Mouse (Mus musculus): ENCODE data around the gene Rnf11. TPM values are rescaled to one million over a fixed set of nuclear protein-coding genes. Genes with fewer than 3 reads are reported as not detected.
A peak's percentile ranks its signal among the peaks of the same experiment; 100 is the strongest.

The Rnf11 gene
- polyA plus RNA-seq, 1 experiment from 2014 or later = 56.6 TPM

GRCm38 (mm10) chr4:109430854-109431253, 53.7 kb downstream of the Rnf11 start:
- H3K4me1 ChIP-seq (replicated peaks; ENCODE audit: control insufficient read depth, insufficient read depth, low read length) = no peaks in the 10 kb centered on the region
- DNase-seq (ENCODE audit: low spot score) = peak; percentile 56
- no peak overlapping the region for H3K4me2 ChIP-seq (replicated peaks; ENCODE audit: low read depth, low read length)
- WGBS = 53% methylated on average over 13 of the region's 13 CpGs
- no peak overlapping the region for H3K27ac ChIP-seq (ENCODE audit: low read depth, low read length)
- H3K27me3 ChIP-seq (ENCODE audit: control insufficient read depth, insufficient read depth, low read length) = no peaks in the 10 kb centered on the region
- H3K9me3 ChIP-seq (ENCODE audit: control insufficient read depth, low read length) = no peaks in the 10 kb centered on the region
- peak; percentile 48 for ATAC-seq (ENCODE audit: low FRiP score)
- H3K36me3 ChIP-seq (ENCODE audit: control insufficient read depth, insufficient read depth, low read length) = no peaks in the 10 kb centered on the region
- H3K9ac ChIP-seq (ENCODE audit: low read depth, low read length) = no peak overlapping the region
- no peak overlapping the region for H3K4me3 ChIP-seq (ENCODE audit: low read depth, low read length)

- no peak overlapping the region for H3K9ac ChIP-seq (ENCODE audit: low read depth, low read length)
- no peak overlapping the region for H3K4me2 ChIP-seq (replicated peaks; ENCODE audit: low read depth, low read length)
- no peaks in the 10 kb centered on the region for H3K4me1 ChIP-seq (replicated peaks; ENCODE audit: control insufficient read depth, insufficient read depth, low read length)
- no peak overlapping the region for H3K27ac ChIP-seq (ENCODE audit: low read depth, low read length)
- ATAC-seq (ENCODE audit: low FRiP score) (no peak), DNase-seq (ENCODE audit: low spot score) (no peak)
- H3K27me3 ChIP-seq (ENCODE audit: control insufficient read depth, insufficient read depth, low read length) = no peaks in the 10 kb centered on the region
- H3K9me3 ChIP-seq (ENCODE audit: control insufficient read depth, low read length) = no peaks in the 10 kb centered on the region
- H3K36me3 ChIP-seq (ENCODE audit: control insufficient read depth, insufficient read depth, low read length) = no peaks in the 10 kb centered on the region
- no peak overlapping the region for H3K4me3 ChIP-seq (ENCODE audit: low read depth, low read length)
- 97% methylated on average over 7 of the region's 7 CpGs for WGBS
Measured at GRCm38 (mm10) chr4:109430250-109430649, 54.3 kb downstream of the Rnf11 start.

- no peak overlapping the region for H3K9ac ChIP-seq (ENCODE audit: low read depth, low read length)
- H3K27ac ChIP-seq (ENCODE audit: low read depth, low read length) = no peak overlapping the region
- no peak overlapping the region for H3K4me3 ChIP-seq (ENCODE audit: low read depth, low read length)
- no peak overlapping the region for H3K4me2 ChIP-seq (replicated peaks; ENCODE audit: low read depth, low read length)
- no peaks in the 10 kb centered on the region for H3K4me1 ChIP-seq (replicated peaks; ENCODE audit: control insufficient read depth, insufficient read depth, low read length)
- ATAC-seq (ENCODE audit: low FRiP score) (no peak), DNase-seq (ENCODE audit: low spot score) (no peak)
- H3K36me3 ChIP-seq (ENCODE audit: control insufficient read depth, insufficient read depth, low read length) = no peaks in the 10 kb centered on the region
- H3K9me3 ChIP-seq (ENCODE audit: control insufficient read depth, low read length) = no peaks in the 10 kb centered on the region
- H3K27me3 ChIP-seq (ENCODE audit: control insufficient read depth, insufficient read depth, low read length) = no peaks in the 10 kb centered on the region
- 63% methylated on average over 1 of the region's 1 CpGs for WGBS
Measured at GRCm38 (mm10) chr4:109427058-109427457, 57.5 kb downstream of the Rnf11 start.

DNA sequence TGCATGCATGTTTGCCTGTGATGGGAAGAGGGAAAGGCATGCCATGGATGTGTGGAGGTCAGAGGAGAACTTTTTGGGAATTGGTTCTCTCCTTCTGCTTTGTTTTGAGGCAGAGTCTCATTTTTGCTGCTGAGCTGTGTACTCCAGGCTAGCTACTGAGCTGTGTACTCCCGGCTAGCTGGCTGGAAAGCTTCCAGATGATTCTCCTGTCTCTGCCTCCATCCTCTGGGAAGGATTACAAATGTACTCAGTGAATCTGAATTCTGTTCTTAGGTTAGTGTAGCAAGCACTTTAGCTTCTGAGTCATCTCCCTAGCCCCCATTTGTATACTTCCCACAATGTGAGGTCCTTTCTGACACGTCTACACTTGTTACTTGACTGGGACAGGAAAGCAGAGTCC, 61.1 kb downstream of the Rnf11 start:
- no peak overlapping the region for H3K9ac ChIP-seq (ENCODE audit: low read depth, low read length)
- no peak for ATAC-seq (ENCODE audit: low FRiP score)
- 81% methylated on average over 2 of the region's 2 CpGs for WGBS
- no peak overlapping the region for H3K4me2 ChIP-seq (replicated peaks; ENCODE audit: low read depth, low read length)
- no peak overlapping the region for H3K4me3 ChIP-seq (ENCODE audit: low read depth, low read length)
- no peaks in the 10 kb centered on the region for H3K9me3 ChIP-seq (ENCODE audit: control insufficient read depth, low read length)
- H3K27me3 ChIP-seq (ENCODE audit: control insufficient read depth, insufficient read depth, low read length) = no peaks in the 10 kb centered on the region
- no peaks in the 10 kb centered on the region for H3K4me1 ChIP-seq (replicated peaks; ENCODE audit: control insufficient read depth, insufficient read depth, low read length)
- H3K27ac ChIP-seq (ENCODE audit: low read depth, low read length) = no peak overlapping the region
- no peak for DNase-seq (ENCODE audit: low spot score)
- no peaks in the 10 kb centered on the region for H3K36me3 ChIP-seq (ENCODE audit: control insufficient read depth, insufficient read depth, low read length)

GRCm38 (mm10) chr4:109422436-109422835, 62.1 kb downstream of the Rnf11 start:
- Histone ChIP-seq H3K9ac (ENCODE audit: low read depth, low read length) (no peak overlapping the region), H3K4me1 (replicated peaks; ENCODE audit: control insufficient read depth, insufficient read depth, low read length) (no peaks in the 10 kb centered on the region), H3K9me3 (ENCODE audit: control insufficient read depth, low read length) (no peaks in the 10 kb centered on the region), H3K4me2 (replicated peaks; ENCODE audit: low read depth, low read length) (no peak overlapping the region), H3K4me3 (ENCODE audit: low read depth, low read length) (no peak overlapping the region), H3K36me3 (ENCODE audit: control insufficient read depth, insufficient read depth, low read length) (no peaks in the 10 kb centered on the region), H3K27me3 (ENCODE audit: control insufficient read depth, insufficient read depth, low read length) (no peaks in the 10 kb centered on the region), H3K27ac (ENCODE audit: low read depth, low read length) (no peak overlapping the region)
- DNase-seq (ENCODE audit: low spot score) = no peak
- WGBS = 68% methylated on average over 6 of the region's 6 CpGs
- no peak for ATAC-seq (ENCODE audit: low FRiP score)

GRCm38 (mm10) chr4:109421608-109422007, 62.9 kb downstream of the Rnf11 start:
- H3K4me3 ChIP-seq (ENCODE audit: low read depth, low read length) = no peak overlapping the region
- DNase-seq (ENCODE audit: low spot score) (no peak), ATAC-seq (ENCODE audit: low FRiP score) (no peak)
- H3K4me1 ChIP-seq (replicated peaks; ENCODE audit: control insufficient read depth, insufficient read depth, low read length) = no peaks in the 10 kb centered on the region
- 85% methylated on average over 7 of the region's 7 CpGs for WGBS
- no peak overlapping the region for H3K27ac ChIP-seq (ENCODE audit: low read depth, low read length)
- no peak overlapping the region for H3K9ac ChIP-seq (ENCODE audit: low read depth, low read length)
- no peaks in the 10 kb centered on the region for H3K27me3 ChIP-seq (ENCODE audit: control insufficient read depth, insufficient read depth, low read length)
- H3K9me3 ChIP-seq (ENCODE audit: control insufficient read depth, low read length) = no peaks in the 10 kb centered on the region
- no peaks in the 10 kb centered on the region for H3K36me3 ChIP-seq (ENCODE audit: control insufficient read depth, insufficient read depth, low read length)
- no peak overlapping the region for H3K4me2 ChIP-seq (replicated peaks; ENCODE audit: low read depth, low read length)

DNA sequence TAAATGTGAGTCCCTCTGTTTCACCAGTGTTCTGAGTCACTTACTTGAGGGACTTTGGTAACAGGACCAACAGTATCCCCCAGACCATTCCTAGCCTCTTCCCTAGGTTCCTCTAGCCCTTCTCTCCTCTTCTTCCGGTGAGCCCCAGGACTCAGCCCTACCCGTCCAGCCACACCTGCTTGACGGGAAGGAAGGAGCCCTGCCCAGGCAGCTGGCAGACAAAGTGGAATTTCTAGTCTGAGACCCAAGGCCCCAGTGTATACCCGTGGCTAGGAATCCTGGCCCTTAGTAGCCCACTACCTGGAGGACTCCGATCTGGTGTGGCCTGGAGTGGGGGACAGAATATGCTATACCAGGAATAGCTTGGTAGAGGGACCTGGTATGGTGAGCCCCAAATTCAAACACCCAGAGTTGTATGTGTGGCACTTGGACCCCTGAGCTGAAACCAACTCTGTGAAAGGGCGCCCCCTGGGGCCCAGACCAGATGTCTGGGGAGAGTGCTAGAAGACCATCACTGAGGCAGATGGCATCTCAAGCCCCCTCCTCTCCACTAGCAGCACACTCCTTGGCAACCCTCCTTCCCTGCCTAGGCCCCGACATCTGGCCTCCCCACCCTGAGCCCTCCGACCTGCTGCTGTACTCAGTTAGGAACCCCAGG, 64.3 kb downstream of the Rnf11 start:
- Histone ChIP-seq H3K27me3 (ENCODE audit: control insufficient read depth, insufficient read depth, low read length) (no peaks in the 10 kb centered on the region), H3K27ac (ENCODE audit: low read depth, low read length) (no peak overlapping the region), H3K4me3 (ENCODE audit: low read depth, low read length) (no peak overlapping the region), H3K9me3 (ENCODE audit: control insufficient read depth, low read length) (no peaks in the 10 kb centered on the region), H3K4me2 (replicated peaks; ENCODE audit: low read depth, low read length) (no peak overlapping the region), H3K36me3 (ENCODE audit: control insufficient read depth, insufficient read depth, low read length) (no peaks in the 10 kb centered on the region), H3K4me1 (replicated peaks; ENCODE audit: control insufficient read depth, insufficient read depth, low read length) (no peaks in the 10 kb centered on the region), H3K9ac (ENCODE audit: low read depth, low read length) (no peak overlapping the region)
- 77% methylated on average over 8 of the region's 8 CpGs for WGBS
- peak; percentile 32 for DNase-seq (ENCODE audit: low spot score)
- no peak for ATAC-seq (ENCODE audit: low FRiP score)

DNA sequence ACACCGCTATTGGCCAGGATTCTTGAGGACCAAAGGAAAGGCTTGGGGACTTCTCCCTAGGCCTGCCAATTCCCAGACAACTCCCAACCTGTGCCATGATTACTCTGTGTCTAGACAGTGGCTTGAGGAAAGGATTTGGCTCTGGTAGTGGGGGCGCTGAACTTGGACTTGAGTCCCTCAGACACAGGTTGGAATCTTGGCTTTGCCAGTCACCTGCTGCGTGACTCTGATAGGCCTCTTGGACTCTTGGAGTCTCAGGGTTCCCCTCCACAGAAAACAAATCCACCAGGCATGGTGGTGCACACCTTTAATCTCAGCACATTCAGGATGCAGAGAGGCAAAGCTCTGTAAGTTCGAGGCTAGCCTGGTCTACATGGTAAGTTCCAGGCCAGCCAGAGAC, 65.0 kb downstream of the Rnf11 start:
- no peak overlapping the region for H3K27ac ChIP-seq (ENCODE audit: low read depth, low read length)
- no peak overlapping the region for H3K4me3 ChIP-seq (ENCODE audit: low read depth, low read length)
- ATAC-seq (ENCODE audit: low FRiP score) (no peak), DNase-seq (ENCODE audit: low spot score) (no peak)
- no peaks in the 10 kb centered on the region for H3K9me3 ChIP-seq (ENCODE audit: control insufficient read depth, low read length)
- no peaks in the 10 kb centered on the region for H3K36me3 ChIP-seq (ENCODE audit: control insufficient read depth, insufficient read depth, low read length)
- no peak overlapping the region for H3K9ac ChIP-seq (ENCODE audit: low read depth, low read length)
- 81% methylated on average over 4 of the region's 4 CpGs for WGBS
- H3K27me3 ChIP-seq (ENCODE audit: control insufficient read depth, insufficient read depth, low read length) = no peaks in the 10 kb centered on the region
- H3K4me2 ChIP-seq (replicated peaks; ENCODE audit: low read depth, low read length) = no peak overlapping the region
- no peaks in the 10 kb centered on the region for H3K4me1 ChIP-seq (replicated peaks; ENCODE audit: control insufficient read depth, insufficient read depth, low read length)

DNA sequence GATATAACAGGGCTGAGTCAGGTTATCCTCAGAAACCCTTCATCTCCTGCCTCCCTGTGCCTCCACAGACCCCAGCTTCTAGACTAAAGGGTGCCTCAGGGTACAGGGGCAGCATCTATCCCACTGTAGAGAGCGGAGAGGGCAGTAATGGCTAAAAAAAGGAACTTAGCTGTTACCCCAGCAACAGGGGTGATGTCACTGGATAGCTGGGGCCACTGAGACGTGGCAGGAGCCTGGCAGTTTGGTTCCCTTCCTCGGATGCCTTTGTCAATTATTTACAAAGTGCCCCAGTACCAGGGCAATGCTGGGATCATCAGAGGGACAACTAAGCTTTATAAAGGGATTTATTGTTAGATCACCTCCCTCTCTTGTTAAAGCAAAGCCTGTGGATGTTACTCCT, 65.5 kb downstream of the Rnf11 start:
- H3K4me2 ChIP-seq (replicated peaks; ENCODE audit: low read depth, low read length) = no peak overlapping the region
- H3K27ac ChIP-seq (ENCODE audit: low read depth, low read length) = no peak overlapping the region
- no peak for ATAC-seq (ENCODE audit: low FRiP score)
- H3K27me3 ChIP-seq (ENCODE audit: control insufficient read depth, insufficient read depth, low read length) = no peaks in the 10 kb centered on the region
- no peak overlapping the region for H3K4me3 ChIP-seq (ENCODE audit: low read depth, low read length)
- no peaks in the 10 kb centered on the region for H3K4me1 ChIP-seq (replicated peaks; ENCODE audit: control insufficient read depth, insufficient read depth, low read length)
- 33% methylated on average over 3 of the region's 3 CpGs for WGBS
- H3K9ac ChIP-seq (ENCODE audit: low read depth, low read length) = no peak overlapping the region
- H3K9me3 ChIP-seq (ENCODE audit: control insufficient read depth, low read length) = no peaks in the 10 kb centered on the region
- no peaks in the 10 kb centered on the region for H3K36me3 ChIP-seq (ENCODE audit: control insufficient read depth, insufficient read depth, low read length)
- DNase-seq (ENCODE audit: low spot score) = no peak
